Mouse (Mus musculus) NIH3T3 (cell line): ENCODE results near the gene Arhgef28.
"Not testable (repeated sequence)": the region's sequence is repeated elsewhere in the genome, so short reads cannot be mapped to it uniquely, and the experiment has no call there.

Experiments used
- DNase-seq: peaks from one replicate; pipeline ENCODE4 v3.0.0-alpha.2; 2012; ENCODE audit warnings: low read depth

The Arhgef28 gene

DNA sequence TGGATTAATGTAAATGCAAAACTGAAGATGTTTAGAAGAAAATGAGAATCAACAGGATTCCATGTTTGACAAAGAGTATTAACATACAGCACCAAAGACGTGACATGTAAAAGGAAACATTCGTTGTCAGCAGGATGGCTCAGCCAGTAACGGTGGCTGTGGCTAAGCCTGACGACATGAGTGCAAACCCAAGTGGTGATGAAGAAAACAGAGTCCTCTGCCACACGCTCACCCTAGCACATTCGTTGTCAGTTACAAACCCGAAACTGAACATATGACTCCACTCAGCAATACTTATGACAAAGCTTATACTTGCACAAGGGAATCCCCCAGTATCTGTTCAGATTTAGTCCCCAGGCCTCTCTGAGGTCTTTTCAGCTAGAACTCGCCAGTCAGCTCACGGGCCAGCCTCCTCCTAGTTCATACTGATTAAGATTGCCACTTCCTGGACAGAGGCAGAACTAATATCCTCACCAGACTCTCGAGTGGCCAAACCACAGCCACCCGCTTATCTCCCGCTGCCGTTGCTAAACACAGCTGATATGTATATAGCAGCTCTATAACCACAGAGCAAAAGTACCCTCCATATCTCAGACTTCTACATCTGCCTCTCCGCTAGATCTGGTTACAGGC is 82.0 kb downstream of the Arhgef28 start:
- no peak for DNase-seq

DNA sequence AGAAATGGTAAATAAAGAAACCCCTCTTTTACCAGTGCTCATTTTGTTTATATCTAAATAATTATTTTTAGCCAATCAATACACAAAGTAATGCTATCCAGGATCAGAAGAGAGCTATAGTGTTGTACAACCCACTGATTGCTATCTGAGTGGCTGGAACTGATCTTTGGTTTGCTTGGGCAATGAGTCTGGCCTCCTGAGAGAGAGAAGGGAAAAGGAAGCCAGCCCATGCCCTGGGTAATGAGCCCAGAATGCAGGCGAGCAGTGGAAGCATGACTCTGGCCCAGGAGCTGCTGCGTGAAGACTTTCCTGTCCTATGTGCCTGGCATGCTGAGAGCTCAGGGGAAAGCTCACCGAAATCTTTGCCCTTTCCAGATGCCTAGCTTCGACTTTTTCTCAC is 83.5 kb downstream of the Arhgef28 start:
- no peak for DNase-seq

DNA sequence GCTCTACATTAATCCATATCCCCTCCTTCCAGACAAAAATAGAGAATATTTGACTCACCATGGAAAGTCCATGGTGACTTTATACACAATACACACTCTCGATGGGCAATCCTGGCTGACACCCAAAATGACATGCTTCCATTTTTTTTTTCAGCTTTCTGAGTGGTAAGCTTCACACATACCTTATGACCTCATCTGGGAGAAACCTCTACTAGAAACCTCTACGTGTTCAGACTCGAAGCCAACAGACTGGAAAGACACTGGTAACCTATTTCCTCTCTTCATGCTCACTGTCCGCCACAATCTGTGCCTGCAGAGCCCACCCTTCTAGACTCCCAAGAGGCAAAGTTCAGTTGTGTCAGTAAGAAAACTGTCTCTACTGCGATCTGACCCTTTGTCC is 84.2 kb downstream of the Arhgef28 start:
- peak; percentile 29 for DNase-seq

DNA sequence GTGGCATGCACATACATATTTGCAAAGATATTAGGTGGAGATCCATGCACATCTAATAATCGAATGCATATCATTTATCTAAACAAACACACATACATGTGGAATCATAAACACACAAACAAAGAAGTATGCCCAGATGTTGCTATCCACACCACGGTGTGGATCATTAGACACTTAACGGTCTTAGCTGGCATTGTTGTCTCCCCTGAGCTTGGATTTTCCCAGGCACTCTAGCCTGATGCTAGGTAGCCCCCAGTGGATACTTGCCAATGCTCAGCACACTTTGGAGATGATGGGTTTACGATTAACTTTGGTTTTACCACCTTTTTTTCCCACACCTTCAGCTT is 85.1 kb downstream of the Arhgef28 start:
- no peak for DNase-seq

DNA sequence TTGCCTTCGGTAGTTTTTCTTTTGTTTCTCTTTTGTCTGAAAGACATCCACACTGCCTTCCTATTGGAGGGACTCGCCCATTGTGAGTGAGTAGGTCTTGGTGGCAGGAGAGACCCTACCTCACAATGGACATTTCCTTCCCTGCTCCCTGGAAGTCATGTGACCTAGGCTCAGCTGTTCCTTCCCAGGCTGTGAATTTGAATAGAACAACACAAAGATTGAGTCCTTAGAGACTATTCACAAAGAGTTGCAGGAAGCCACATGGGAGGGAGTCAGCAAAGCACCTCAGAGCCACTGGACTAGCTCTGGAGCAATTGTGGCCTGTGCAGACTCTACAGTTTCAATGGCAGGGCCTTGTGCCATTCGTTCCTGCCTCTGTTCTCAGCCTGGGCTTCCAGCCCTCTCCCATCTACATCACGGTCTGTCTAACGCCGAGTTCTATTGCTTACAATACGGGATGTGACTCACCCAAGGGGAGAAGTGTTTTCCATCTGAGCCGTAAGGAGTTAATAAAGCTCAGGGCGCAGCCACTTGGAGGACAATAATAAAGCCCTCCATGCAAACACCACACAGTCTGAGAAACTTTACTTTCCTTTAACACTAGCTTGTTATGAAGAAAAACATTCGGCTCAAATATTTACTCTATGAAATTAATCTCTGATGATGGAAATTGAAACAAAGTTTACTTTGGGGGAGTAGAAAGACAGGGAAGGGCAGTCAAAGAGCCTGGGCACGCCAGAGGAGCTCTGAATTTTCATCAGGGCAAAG is 85.7 kb downstream of the Arhgef28 start:
- DNase-seq, result no peak

DNA sequence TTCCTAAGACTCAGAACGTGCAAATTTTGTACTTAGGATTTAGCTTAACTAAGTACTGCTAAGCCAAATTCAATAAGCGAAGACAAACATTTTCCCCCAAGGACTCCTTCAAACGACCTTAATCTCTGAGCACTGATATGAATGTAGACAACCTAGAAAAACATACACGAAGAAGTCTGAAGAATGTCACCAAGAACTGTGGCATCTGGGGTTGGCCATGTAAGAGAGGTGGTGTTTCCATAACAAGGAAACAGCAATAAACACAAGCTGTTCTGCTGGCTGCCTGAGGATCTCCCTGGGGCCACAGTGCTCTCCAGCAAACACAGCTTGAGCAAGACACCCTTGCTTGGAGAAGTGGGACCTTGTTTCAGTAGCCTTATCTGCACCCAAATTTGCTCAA is 87.9 kb downstream of the Arhgef28 start:
- DNase-seq, result no peak

DNA sequence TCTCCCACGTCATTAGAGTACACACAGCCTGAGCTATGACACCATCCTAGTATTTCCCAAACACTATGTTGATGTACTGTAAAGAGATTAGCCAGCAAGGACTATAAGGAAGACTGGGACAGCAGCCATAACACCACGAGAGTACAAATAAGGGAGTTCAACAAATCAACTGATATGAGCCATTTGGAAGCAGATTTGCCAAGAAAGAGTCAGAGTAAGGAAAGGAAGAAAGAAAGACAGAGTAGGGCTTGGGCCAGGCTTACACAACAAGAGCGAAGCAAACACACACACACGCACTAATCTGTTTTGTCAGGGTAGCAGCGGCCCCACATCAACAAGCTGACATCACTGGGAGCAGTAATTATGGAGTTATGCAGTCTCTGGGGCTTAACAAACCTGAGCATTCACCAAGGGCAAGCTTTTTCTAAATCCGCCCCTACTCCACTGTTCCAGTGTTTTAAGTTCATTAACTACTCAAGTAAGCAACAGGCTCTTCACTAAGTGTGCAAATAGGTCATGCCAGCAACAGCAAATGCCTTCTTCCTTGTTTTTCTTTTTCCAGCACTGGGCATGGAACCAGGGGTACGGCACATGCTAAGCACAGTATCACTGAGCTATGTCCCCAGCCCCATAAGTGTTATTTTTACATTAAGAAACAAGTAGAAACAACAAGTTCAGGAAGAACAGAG is 88.5 kb downstream of the Arhgef28 start:
- DNase-seq, result peak; percentile 39

DNA sequence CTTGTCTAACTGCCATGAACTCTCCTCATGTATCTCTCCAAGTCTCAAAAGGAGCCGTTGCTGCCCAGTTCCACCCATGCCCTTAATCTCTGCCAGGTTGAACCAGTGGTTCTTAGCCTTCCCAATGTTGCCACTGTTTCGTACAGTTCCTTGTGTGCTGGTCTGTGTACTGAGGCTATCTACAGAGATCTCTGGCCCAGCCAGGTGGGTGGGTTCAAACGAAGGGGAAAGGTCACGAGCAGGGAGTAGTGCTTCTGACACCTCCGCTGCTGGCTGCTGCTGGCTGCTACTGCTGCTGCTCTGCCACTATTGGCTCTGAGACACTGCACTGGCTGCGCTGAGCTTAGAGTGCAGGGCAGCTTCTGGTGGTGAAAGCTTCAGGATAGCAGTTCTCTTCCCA is 90.6 kb downstream of the Arhgef28 start:
- DNase-seq, result no peak

DNA sequence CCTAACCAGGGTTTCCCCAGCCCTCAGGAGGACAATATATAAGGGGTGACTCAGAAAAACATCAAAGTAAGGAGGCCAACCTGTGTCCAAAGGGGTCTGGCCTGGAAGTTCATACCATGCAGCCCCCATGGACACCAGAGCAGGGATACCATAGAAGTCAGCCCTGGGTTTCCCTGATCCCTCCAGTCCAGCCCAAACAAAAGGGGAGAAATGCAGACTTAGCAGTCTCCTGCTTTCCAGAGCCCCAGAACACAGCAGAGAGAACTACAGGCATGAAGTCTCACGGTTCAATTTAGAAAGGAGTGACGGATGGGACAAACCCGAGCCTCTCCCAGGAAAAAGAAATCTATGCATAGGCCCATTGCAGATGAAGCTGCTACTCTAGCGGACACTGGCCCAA is 91.2 kb downstream of the Arhgef28 start:
- no peak for DNase-seq

DNA sequence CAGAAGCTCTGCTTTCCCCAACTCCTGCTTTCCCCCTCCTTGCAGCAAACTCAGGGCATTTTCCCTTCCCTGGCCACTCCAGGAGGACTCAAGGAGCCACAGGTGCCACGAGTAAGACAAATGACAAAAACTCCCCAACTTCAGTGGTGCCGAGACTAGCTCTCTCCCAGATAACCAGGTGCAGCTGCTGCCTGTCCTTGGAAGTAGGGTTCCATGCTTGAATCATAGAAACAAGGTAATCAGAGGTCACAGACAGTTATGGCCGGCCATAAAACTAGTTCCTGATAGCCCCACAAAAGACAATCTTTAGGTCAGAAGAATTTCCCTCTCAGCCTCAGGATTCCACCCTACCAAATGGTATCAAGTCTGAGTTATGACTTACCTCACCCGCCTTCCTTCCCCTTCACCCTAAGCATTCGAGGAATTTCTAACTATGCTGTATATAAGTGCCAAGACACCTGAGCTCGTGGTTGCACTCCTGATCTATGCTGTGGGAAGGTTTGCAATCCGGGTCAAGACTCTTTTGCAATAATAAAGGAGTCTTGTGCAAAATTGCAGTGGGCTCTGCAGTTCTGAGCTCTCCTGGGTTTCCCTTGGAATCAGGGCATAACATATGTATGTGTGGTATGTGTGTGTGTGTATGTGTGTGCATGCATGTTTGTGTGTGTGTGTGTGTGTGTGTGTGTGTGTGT is 93.3 kb downstream of the Arhgef28 start:
- no peak for DNase-seq

DNA sequence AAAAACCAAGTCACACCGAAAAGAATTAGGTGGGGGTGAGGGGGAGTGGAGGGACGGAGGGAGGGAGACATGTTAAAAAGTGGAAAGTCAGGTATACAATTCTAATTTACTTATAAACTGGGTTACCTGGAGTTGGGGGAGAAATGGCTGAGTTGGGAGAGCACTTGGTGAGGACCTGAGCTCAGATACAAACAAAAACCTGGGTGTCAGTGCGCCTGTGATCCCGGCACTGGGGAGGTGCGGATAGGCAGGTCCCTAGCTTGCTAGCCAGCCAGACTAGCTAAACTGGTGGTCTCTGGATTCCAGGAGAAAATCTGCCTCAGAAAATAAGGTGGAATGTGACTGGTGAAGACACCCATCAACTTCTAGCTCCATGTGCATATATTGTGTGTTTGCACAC is 94.7 kb downstream of the Arhgef28 start:
- no peak for DNase-seq

DNA sequence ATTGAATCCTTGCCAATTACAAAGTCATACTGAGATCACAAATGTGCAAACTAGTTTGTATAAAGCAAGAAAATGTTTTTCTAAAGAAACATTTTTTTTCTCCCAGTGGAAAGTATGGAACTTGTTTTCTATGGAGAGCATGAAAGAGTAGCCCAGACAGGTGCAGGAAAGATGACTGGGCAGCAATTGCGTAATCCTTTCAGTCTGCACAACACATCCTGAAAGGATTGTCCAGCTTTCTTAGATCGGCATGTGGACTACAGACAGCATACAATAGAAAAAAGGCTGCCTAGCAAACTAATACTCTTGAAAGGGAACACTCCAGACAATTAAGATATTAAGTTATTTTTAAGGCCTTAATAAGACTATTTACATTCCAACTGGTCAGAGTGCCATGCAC is 95.2 kb downstream of the Arhgef28 start:
- DNase-seq, result no peak

DNA sequence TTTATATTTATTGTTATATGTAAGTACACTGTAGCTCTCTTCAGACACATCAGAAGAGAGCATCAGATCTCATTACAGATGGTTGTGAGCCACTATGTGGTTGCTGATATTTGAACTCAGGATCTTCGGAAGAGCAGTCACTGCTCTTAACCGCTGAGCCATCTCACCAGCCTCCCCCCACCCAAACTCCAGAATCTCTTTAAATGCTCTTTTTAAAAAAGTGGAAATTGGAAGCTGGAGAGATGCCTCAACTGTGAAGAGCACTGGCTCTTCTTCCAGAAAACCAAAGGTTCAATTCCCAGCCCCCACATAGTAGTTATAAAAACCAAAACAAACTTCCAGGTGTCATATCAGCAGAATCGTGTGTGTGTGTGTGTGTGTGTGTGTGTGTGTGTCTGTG is 97.8 kb downstream of the Arhgef28 start:
- DNase-seq, result not testable (repeated sequence)

DNA sequence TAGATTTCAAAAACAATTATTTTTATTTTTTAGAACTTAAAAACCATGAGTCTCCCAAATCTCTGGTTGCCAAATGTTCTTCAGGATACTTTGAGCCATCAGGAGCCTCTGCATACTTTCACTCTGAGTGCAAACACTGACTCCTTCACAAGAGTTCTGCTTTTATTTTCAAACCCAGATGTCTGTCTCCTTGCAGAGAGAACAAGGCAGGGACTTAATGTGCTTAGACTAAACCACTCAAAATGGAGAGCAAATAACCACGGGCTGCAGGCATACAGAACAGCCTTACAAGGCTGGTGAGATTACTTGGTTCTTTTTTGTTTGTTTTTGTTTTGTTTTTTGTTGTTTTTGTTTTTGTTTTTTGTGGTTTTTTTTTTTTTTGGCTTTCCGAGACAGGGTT is 98.6 kb downstream of the Arhgef28 start:
- no peak for DNase-seq

DNA sequence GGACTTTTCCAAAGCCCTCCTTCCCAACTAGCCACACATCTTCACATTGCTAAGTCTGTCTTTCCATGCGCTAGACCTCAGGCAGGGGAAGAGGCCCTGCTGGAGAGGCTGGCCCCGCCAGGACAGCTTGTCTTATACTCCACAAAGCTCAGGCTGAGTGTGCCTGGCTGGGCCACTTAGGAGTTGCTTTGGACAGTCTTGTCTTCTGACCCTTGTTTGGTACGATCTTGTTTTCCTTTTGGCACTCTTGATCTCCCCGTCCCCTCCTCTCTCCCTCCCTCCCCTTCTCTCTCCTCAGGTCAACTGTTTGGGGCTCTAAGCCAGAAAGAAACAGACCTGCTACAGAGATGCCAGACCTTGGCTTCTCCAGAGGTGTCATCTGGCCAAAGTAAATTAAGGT is 110.3 kb downstream of the Arhgef28 start:
- no peak for DNase-seq

DNA sequence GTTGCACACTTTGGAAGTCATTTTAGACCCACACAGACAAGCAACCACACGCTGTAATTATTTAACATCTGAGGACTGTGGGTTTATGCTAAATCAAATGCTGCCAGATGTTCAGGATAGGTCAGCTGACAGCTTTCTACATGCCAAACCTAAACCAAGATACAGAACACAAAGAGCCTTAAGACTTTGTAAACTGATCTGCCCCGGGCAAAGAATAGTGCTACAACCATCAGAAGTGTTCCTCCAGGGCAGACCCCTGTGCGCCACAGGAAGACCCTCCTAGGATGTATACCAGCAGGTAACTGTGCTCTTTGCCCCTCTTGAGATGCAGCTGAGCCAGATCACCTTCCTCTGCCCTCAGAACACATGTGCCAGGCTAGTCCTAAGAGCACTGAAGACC is 111.9 kb downstream of the Arhgef28 start:
- DNase-seq, result peak; percentile 41

DNA sequence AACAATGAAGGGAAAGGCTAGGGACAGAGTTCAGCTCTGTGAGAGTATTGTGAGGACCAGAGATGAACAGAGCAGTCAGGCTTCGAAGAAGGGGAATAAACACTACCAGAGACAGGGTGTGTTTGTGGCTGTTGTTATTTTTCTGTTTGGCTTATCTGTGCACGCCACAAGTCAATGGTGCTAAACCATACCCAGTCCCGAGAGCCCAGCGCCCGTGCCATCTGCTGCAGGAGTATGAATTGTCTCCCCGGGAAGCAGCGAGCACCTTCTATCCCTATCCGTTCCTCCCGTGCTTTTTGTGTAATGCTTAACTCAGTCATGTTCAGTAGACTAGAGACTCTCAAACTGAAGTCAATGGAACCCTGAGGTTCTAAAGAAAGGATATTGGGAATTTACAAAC is 112.8 kb downstream of the Arhgef28 start:
- no peak for DNase-seq

DNA sequence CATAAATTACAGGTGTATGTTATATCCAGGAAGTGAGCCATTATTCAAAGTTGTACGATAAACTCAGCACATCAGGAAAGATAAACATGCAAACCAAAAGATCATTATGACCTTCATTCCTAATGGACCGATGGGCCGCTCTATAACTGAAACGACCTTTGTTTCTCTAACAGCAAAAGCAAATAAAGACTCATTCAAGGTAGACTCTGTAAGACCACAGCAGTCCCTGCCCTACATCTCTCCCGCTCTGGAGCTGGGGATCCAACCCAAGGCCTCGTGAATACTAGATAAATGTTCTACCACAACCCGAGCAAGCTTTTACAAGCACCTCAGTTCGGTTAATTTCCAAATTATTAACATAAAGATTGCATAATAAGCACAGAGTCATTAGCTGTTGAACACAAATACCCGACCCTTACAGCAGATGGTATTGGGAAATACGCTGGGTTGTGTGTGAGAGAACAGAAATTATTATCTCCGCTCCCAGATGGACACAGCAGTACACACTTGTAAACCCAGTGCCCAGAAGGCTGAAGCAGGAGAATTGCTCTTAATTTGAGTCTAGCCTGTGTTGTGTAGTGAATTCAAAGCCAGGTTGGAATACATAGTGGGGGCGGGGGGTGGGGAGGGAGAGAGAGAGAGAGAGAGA is 113.8 kb downstream of the Arhgef28 start:
- no peak for DNase-seq

DNA sequence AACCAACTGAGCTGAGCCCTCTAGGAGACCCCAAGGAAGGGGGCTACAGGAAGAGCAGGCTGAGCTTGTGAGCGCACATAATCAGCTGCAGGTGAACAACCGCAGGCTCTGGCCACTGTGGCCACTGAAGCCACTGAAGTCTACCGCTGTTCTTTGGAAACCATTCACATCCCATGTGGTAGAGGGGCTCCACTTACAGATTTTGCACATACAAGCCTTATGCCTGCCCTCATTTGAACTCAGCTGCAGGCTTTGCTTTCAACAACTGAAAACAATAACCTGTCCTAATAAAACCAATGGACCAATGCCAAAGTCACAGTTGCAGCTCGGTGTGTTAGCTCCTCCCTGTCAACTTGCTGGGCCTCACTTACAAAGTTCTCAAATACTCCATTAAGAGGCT is 126.6 kb downstream of the Arhgef28 start:
- DNase-seq, result no peak

DNA sequence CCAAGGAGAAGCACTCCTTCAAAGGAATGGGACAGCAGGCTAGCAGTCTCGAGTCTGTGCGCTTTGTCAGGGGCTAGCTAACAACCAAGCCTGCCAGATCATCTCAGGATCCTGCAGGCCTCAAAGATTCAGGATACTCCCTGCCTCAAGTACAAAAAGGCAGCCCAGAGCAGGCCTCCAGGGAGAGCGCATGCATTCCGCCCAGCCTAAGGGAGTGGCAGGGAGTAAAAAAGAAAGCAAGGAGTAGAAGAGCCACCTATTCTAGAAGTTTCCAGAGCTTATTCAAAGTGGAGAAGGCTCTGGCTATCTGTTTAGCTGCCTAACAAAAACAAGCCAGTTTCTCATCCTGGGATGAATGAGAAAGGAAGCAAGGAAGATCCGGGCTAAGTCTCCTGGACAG is 128.0 kb downstream of the Arhgef28 start:
- DNase-seq, result no peak

DNA sequence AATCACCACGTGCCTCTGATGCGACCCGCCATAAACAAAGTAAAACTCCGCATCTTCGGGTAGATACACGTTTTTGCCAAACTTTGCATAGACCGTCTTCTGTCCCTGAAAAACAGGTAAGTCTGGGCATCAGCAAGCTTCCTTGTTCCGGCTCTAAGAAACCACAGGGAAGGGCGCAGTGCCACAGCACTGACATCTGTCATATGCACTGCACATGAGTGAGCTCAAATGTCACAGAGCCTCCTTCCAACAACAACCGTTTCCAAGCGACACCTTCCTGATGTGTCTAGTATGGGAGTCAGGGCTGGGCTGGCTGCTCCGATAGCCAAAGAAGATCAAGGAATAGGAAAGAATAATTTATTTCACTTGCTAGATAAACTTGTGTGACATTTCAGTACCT is 129.0 kb downstream of the Arhgef28 start:
- DNase-seq, result no peak

DNA sequence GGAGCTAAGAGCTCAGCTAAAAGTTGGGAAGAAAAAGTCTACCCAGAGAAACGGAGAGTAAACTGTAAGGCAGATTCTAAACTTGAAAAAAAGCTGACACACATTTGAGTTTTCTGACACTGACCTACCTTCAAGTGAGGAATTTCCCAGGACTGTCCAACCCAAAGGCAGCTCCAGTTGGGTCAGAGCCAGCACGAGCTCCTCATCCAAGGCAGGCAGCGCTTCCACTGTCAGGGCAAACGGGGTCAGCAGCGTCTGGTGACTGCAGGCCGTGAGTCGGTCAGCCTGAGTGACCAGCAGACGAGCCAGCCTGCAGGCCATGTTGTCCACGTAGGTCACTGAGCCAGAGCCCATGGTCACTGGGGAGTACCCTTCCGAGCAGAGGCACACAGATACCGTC is 131.4 kb downstream of the Arhgef28 start:
- DNase-seq, result no peak
